Mouse (Mus musculus): ENCODE measurements at regions not wholly inside any gene's neighbourhood (a gene's known extent, or its start where the extent isn't known, plus 50 kb on each side); places are given as distances from the start of the nearest gene placed in this dataset.

- no peak for DNase-seq (ENCODE audit: extremely low spot score)
Measured at GRCm38 (mm10) chr7:119384670-119385241, 74.3 kb downstream of the Gp2 start.

- DNase-seq (ENCODE audit: extremely low spot score): no peak
Measured at GRCm38 (mm10) chr7:119379935-119380334, 79.2 kb downstream of the Gp2 start.

- no peak for DNase-seq (ENCODE audit: extremely low spot score)
Measured at GRCm38 (mm10) chr7:119364268-119364596, 94.9 kb downstream of the Gp2 start.

GRCm38 (mm10) chr7:119363552-119364267 is 95.4 kb downstream of the Gp2 start:
- DNase-seq (ENCODE audit: extremely low spot score): no peak

- no peak for DNase-seq (ENCODE audit: extremely low spot score)
Measured at GRCm38 (mm10) chr7:119357338-119357737, 101.7 kb downstream of the Gp2 start.

- DNase-seq (ENCODE audit: extremely low spot score): peak; percentile 40
Measured at GRCm38 (mm10) chr7:119356251-119356650, 102.8 kb downstream of the Gp2 start.

- DNase-seq (ENCODE audit: extremely low spot score): no peak
Measured at GRCm38 (mm10) chr7:119352571-119352970, 106.5 kb downstream of the Gp2 start.

- no peak for DNase-seq (ENCODE audit: extremely low spot score)
Measured at GRCm38 (mm10) chr7:119350641-119351040, 108.4 kb downstream of the Gp2 start.

- no peak for DNase-seq (ENCODE audit: extremely low spot score)
Measured at GRCm38 (mm10) chr7:119343380-119343779, 115.7 kb downstream of the Gp2 start.

- DNase-seq (ENCODE audit: extremely low spot score): no peak
Measured at GRCm38 (mm10) chr7:119333102-119333501, 126.0 kb downstream of the Gp2 start.

GRCm38 (mm10) chr7:119330460-119331109 is 128.5 kb downstream of the Gp2 start:
- DNase-seq (ENCODE audit: extremely low spot score): peak; percentile 2

GRCm38 (mm10) chr7:119296307-119296706 is 111.9 kb upstream of the Gpr139 start:
- no peak for DNase-seq (ENCODE audit: extremely low spot score)

- no peak for DNase-seq (ENCODE audit: extremely low spot score)
Measured at GRCm38 (mm10) chr7:119291442-119291841, 107.0 kb upstream of the Gpr139 start.

GRCm38 (mm10) chr7:119285290-119285689 is 100.9 kb upstream of the Gpr139 start:
- no peak for DNase-seq (ENCODE audit: extremely low spot score)

GRCm38 (mm10) chr7:119279896-119280661 is 95.7 kb upstream of the Gpr139 start:
- no peak for DNase-seq (ENCODE audit: extremely low spot score)

GRCm38 (mm10) chr7:119272621-119273020 is 88.2 kb upstream of the Gpr139 start:
- DNase-seq (ENCODE audit: extremely low spot score): no peak

GRCm38 (mm10) chr7:119271427-119271826 is 87.0 kb upstream of the Gpr139 start:
- no peak for DNase-seq (ENCODE audit: extremely low spot score)

- no peak for DNase-seq (ENCODE audit: extremely low spot score)
Measured at GRCm38 (mm10) chr7:119270826-119271420, 86.5 kb upstream of the Gpr139 start.

GRCm38 (mm10) chr7:119258222-119258621 is 73.8 kb upstream of the Gpr139 start:
- DNase-seq (ENCODE audit: extremely low spot score): no peak

GRCm38 (mm10) chr7:119256916-119257315 is 72.5 kb upstream of the Gpr139 start:
- no peak for DNase-seq (ENCODE audit: extremely low spot score)

GRCm38 (mm10) chr7:119252742-119253141 is 68.3 kb upstream of the Gpr139 start:
- no peak for DNase-seq (ENCODE audit: extremely low spot score)

- DNase-seq (ENCODE audit: extremely low spot score): no peak
Measured at GRCm38 (mm10) chr7:119251679-119252078, 67.3 kb upstream of the Gpr139 start.
